Mouse (Mus musculus) B cell, adult 2 months (primary cell): ENCODE data around the gene Ranbp10.

Experiments
- DNase-seq, 2 experiments: peaks; one replicate each; pipeline ENCODE4 v3.0.0; 2022

The Ranbp10 gene

DNA sequence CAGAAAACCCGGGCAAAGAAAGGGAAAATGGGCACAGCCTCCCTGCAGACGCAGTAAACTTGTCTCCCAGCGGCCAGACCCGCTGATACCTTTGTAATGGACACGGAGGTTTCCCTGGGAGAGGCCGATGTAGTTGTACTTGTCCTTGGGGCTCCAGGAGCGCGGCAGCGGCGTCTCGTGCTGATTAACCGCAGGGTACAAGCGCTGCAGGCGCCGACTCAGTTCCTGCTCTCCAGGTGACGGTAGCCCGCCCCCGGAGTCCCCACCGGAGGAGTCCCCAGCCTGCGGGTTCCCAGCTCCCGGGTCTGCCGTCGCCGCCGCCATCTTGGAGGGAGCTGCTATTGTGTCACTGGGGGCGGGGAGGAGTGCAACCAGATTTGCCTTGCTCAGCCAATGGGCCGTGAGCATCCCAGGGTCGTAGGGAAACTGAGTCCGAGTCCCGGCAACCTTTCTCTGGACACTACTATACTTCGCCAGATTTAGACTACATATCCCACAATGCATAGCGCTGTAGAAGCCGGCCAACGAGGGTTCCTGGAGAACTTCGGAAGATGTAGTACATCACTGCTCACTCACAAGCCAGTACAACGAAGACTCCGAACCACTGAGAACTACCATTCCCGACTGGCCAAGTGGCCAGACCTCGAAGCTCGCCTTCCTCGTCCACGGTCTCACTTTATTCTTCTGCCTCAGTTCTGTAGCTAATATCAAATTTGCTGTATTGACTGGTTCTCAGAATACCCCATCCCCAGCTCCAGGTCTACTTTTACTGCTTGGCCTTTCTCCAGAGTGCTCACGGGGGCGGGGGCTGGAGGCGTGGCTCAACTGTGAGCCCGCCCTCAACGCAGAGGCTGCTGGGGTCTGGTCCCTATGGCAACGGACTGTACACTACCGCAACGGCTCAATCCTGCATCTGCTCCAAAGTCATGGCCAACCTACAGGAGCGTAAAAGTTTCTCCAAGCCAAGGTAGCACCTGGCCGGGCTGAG lies at the start of gene Ranbp10, which contains the start of gene Tsnaxip1:
Gene Ranbp10 (minus strand): TSS at position 490 of the 988 bp plus-strand sequence.
Gene Tsnaxip1 (plus strand): TSS at position 871 of the 988 bp plus-strand sequence.
- peak; percentile 93 to 95 for DNase-seq

GRCm38 (mm10) chr8:105874301-105874700 lies 47.2 kb upstream of the Ranbp10 start:
- DNase-seq = no peak

- peak; percentile 27 to 30 for DNase-seq
These were observed 39.3 kb upstream of the Ranbp10 start for GRCm38 (mm10) chr8:105866364-105867029.

GRCm38 (mm10) chr8:105861951-105862350 lies 34.8 kb upstream of the Ranbp10 start:
- DNase-seq = no peak

DNA sequence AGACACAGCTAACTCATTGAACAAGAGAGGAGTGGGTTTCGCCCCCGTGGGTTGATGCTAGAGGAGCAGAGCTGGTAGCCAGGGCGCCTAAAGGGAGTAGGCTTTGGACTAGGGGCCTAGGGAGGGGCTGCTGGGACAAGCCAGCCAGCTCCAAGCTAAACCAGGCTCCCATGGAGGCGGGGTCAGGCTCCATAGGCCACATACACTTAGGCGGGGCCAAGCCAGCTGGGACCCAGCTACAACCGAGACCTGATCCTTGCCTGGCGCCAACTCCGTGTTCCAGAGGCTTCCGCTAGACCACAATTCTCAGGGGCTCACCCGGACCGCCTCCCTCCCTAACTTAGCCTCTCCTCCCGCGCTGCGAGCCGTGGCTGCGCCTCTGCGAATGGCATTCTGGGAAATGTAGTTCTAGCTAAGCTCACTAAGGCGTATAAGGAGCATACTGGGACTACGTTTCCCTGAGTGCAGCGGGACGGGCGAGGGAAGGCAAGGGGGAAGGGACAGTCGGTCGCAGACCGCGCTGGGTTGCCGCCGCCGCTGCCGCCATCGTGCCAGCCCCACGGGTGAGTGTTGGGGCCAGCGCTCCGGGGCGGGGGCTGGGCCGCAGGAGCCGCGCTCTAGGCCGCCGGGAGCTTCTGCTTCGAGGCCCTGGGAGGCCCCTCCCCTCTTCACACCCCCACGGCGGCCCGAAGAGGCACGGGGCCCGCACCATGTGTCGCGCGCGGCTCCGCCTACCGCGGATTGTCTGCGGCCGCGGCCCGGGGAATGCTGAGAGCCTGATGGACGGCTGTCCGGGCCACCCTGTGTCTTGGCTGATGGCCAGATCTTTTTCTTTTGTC lies 33.2 kb upstream of the Ranbp10 start, which contains the start of gene Nutf2:
Gene Nutf2 (plus strand): TSS at position 438 of the 839 bp plus-strand sequence.
- DNase-seq = peak; percentile 86

- no peak for DNase-seq
These were observed 32.2 kb upstream of the Ranbp10 start for GRCm38 (mm10) chr8:105859314-105859713.

DNA sequence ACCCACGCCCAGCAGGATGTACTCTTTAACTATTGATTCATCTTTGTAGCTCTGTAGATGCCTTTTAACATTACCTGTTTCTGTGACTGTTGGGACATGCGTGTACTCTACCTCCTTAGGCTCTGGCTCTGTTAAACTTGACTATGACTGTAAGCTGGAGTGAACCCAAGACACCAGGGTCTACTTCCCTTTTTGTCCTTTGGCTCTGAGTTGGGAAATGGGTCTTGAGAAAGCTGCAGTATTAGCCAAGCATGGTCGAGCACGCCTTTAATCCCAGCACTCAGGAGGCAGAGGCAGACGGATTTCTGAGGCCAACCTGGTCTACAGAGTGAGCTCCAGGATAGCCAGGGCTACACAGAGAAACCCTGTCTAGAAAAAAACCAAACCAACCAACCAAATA lies 31.3 kb upstream of the Ranbp10 start:
- DNase-seq = no peak

DNA sequence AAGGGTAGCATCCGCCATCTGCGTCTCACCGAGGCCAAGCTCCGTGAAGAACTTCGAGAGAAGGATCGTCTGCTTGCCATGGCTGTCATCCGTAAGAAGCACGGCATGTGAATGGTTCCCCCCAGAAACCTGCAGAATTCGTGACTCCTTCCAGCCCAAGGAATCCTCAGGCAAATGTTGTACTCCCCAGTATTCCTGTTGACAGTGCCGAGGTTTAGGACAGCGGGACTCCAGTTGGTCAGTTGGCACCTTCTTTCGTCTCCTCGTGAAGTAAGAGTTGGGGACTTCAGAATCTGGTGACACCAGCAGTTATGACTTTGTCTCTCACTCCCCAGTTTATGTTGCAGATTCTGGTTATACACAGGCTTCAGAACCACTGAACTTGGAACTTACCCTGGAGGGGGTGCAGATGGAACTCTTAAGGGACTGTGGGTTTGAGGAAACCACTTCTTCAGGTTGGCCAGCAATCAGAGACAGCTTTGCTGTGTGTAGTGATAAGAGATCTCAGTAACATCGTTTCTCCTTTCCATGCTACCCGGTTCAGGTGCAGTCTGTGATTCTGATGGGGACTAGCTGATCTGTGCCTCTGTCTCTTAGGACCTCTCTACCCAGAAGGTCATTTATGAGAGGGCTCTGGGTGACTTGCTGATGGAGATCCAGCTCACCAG lies 29.2 kb upstream of the Ranbp10 start:
- no peak for DNase-seq

- peak; percentile 27 to 35 for DNase-seq
These were observed 28.4 kb upstream of the Ranbp10 start for GRCm38 (mm10) chr8:105855248-105856167.

DNA sequence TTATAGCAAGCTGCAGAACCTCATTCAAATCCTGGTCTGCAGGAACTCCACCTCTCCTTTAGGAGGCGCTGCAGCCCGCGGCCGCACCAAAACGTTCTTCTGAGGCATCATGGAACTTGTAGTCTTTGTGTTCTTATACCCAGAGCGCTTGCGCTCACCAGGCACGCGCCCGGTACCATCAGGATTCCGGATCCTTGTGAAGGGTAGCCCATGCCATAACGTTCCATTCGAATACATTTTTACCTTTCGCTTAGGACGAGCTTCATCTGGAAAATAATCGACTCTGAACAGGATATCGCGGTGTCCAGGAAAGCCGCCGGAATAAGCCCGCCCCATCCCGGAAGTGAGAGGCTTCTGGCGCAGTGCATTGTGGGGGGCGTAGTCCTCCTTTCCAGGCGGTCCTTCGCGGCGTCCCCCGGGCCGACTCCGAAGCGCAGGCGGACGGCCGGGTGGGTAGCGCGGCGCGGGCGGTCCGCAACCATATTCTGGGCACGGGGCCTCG lies 27.6 kb upstream of the Ranbp10 start, which contains the start of gene Thap11:
Gene Thap11 (plus strand): TSS at position 418 of the 502 bp plus-strand sequence.
- peak; percentile 94 for DNase-seq

GRCm38 (mm10) chr8:105854303-105854702 lies 27.2 kb upstream of the Ranbp10 start:
- DNase-seq = no peak

- no peak for DNase-seq
These were observed 26.0 kb upstream of the Ranbp10 start, which contains the start of gene Cenpt for GRCm38 (mm10) chr8:105853178-105853577. Gene Cenpt (minus strand): TSS chr8:105853278.

GRCm38 (mm10) chr8:105852146-105852729 lies 25.1 kb upstream of the Ranbp10 start:
- no peak for DNase-seq

DNA sequence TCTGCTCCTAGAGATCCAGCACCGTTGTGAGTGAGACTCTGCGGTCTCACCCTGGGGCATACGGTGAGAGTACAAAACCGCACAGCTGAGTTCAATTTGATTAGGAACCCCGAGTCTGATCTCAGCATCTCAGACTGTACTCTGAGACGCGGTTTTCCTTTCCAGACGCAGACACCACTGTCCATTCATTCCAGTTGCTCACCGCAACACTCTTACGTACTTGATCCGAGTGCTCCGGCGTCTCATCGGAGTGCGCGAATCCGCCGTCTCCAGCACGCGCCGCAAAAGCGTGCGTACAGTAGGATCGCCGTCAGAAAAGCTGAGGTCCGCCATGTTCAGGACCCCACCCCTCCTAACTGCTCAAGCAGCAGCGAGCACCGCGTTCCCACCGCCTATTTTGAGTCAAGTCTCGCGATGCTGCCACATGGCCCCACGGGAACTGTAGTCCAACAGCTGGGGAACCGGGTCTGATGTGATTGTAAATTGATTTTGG lies 24.5 kb upstream of the Ranbp10 start:
- peak; percentile 87 to 88 for DNase-seq

- no peak for DNase-seq
These were observed 23.5 kb upstream of the Ranbp10 start for GRCm38 (mm10) chr8:105850611-105851010.

GRCm38 (mm10) chr8:105850014-105850413 lies 22.9 kb upstream of the Ranbp10 start:
- DNase-seq = no peak

DNA sequence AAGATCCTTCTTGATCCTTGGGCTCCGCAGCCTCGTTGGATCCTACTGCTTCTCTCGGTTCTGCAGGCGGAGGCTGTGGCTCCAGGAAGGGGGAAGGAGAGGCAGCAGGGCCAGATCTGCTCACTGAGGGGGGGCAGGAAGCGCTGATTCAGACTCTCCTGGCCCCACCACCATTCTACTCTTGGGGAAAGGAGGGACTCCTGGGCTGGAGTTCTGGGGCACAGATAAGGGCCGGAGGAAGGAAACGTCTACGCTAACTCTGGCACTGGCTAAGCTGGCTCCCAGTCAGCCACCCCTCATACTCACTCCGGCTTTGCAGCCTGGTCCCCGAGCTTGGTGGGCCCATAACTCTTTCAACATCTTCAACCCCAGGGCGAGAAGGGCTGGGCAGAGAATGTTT lies 19.5 kb upstream of the Ranbp10 start:
- DNase-seq = no peak

DNA sequence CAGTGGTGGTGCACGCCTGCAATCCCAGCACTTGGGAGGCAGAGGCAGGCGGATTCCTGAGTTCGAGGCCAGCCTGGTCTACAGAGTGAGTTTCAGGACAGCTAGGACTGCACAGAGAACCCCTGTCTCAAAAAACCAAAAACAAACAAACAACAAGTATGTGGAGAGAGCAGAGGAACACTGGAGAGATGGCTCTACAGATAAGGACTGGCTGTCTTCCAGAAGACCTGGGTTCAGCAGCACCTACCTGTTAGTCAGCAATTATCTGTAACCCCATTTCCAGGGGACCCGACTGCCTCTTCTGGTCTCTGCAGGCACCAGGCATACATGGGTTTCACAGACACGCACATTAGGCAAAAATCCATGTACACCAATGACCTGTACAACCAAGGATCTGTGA lies 12.1 kb upstream of the Ranbp10 start:
- DNase-seq = no peak

DNA sequence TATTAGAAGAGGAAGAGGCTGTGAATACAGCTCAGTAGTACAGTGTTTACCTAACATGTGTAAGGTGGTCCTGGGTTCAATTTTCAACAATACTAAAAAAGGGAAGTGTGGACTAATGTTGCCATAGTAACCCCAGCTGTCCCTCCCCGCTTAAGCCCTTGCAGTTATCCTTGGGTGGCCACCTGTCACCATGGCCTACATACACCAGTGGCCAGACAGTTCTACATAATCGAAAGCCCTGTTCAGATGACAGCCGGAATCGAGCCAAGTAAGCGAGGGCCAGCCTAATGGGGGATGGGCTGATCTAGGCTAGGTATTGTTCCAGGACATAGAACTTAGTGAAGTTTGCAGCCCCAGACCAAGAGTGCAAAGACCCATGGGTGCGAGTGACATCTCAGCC lies 9.8 kb upstream of the Ranbp10 start:
- DNase-seq = peak; percentile 50 to 52

DNA sequence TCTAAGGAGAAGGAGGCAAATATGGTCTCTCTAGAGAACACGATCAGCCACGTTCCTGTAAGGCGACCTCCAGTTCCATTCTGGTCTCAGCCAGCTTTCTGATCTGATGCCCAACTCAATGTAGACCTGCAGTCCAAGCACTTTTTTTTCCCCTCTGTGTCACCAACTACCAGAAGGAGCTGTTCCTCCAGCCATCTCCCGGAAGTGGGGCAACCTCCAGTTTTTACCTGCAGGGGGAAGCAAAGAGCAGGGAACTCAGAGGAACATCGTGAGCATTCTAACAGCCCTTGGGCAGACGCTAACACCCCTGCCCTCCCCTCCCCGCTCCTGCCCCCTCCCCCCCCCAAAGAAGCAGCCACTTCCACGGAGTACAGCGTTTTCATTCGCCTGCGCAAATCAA lies 8.2 kb upstream of the Ranbp10 start:
- peak; percentile 90 to 92 for DNase-seq
